Mouse (Mus musculus): ENCODE data around the gene Cd247.
A peak's percentile ranks its signal among the peaks of the same experiment; 100 is the strongest.
"Not testable (repeated sequence)": the region's sequence is repeated elsewhere in the genome, so short reads cannot be mapped to it uniquely, and the experiment has no call there.

Cd247 gene

GRCm38 (mm10) chr1:165788511-165788910 lies at the start of gene Cd247:
TSS of gene Cd247 (plus strand) at chr1:165788681.
- DNase-seq: no peak

- DNase-seq: no peak
Observed at GRCm38 (mm10) chr1:165738985-165739384, 49.5 kb upstream of the Cd247 start.

GRCm38 (mm10) chr1:165741989-165742388 lies 46.5 kb upstream of the Cd247 start:
- DNase-seq: no peak

- DNase-seq: no peak
Observed at GRCm38 (mm10) chr1:165748053-165748452, 40.4 kb upstream of the Cd247 start.

- no peak for DNase-seq
Observed at GRCm38 (mm10) chr1:165751142-165751541, 37.3 kb upstream of the Cd247 start.

GRCm38 (mm10) chr1:165751838-165752237 lies 36.6 kb upstream of the Cd247 start:
- DNase-seq: no peak

GRCm38 (mm10) chr1:165754205-165754604 lies 34.3 kb upstream of the Cd247 start:
- no peak for DNase-seq

- no peak for DNase-seq
Observed at GRCm38 (mm10) chr1:165755194-165755593, 33.3 kb upstream of the Cd247 start.

GRCm38 (mm10) chr1:165761522-165762305 lies 26.8 kb upstream of the Cd247 start:
- no peak for DNase-seq

- DNase-seq: not testable (repeated sequence)
Observed at GRCm38 (mm10) chr1:165762498-165762897, 26.0 kb upstream of the Cd247 start.

GRCm38 (mm10) chr1:165762914-165763634 lies 25.4 kb upstream of the Cd247 start:
- DNase-seq: peak; percentile 25 to 28

GRCm38 (mm10) chr1:165763635-165764372 lies 24.7 kb upstream of the Cd247 start, which contains the start of gene Creg1:
TSS of gene Creg1 (plus strand) at chr1:165763746.
- peak; percentile 91 to 93 for DNase-seq

- no peak for DNase-seq
Observed at GRCm38 (mm10) chr1:165764571-165764970, 23.9 kb upstream of the Cd247 start.

- no peak for DNase-seq
Observed at GRCm38 (mm10) chr1:165765041-165765440, 23.4 kb upstream of the Cd247 start.

- no peak for DNase-seq
Observed at GRCm38 (mm10) chr1:165765651-165766294, 22.7 kb upstream of the Cd247 start.

- DNase-seq: no peak
Observed at GRCm38 (mm10) chr1:165766295-165766890, 22.1 kb upstream of the Cd247 start.

- no peak for DNase-seq
Observed at GRCm38 (mm10) chr1:165768894-165769512, 19.5 kb upstream of the Cd247 start.

- DNase-seq: no peak
Observed at GRCm38 (mm10) chr1:165770181-165770759, 18.2 kb upstream of the Cd247 start.

- peak; percentile 83 for DNase-seq
Observed at GRCm38 (mm10) chr1:165771491-165771897, 17.0 kb upstream of the Cd247 start.

- DNase-seq: no peak
Observed at GRCm38 (mm10) chr1:165771998-165772397, 16.5 kb upstream of the Cd247 start.

GRCm38 (mm10) chr1:165775518-165776294 lies 12.8 kb upstream of the Cd247 start:
- DNase-seq: peak; percentile 69 to 76
